Mouse (Mus musculus) thymus, adult 2 months (tissue): ENCODE data around the gene Ell2. TPM values are rescaled to one million over a fixed set of nuclear protein-coding genes. Genes with fewer than 3 reads are reported as not detected.

ENCODE experiments used
- DNase-seq: peaks from one replicate; pipeline ENCODE4 v3.0.0; 2021
- H3K27ac ChIP-seq: fragments of 200-500 bp; 2 replicates; pipeline ENCODE4 v1.5.1; 2012; ENCODE audit warnings: low read length, control low read depth; ENCODE audit not compliant: control insufficient read depth, insufficient read depth
- H3K27me3 ChIP-seq: fragments of 200-500 bp; 2 replicates; pipeline ENCODE4 v1.6.1; 2012; ENCODE audit warnings: mild to moderate bottlenecking, low read length, moderate library complexity, mixed read lengths; ENCODE audit not compliant: control insufficient read depth, insufficient read depth
- H3K36me3 ChIP-seq: fragments of 200-500 bp; 2 replicates; pipeline ENCODE4 v1.6.1; 2012; ENCODE audit warnings: mild to moderate bottlenecking, low read length, moderate library complexity; ENCODE audit not compliant: control insufficient read depth, insufficient read depth
- H3K4me1 ChIP-seq: fragments of 200-500 bp; replicated peaks from 2 replicates; pipeline ENCODE4 v1.6.1; 2012; ENCODE audit warnings: low read length; ENCODE audit not compliant: control insufficient read depth, insufficient read depth
- H3K4me3 ChIP-seq: fragments of 200-500 bp; 2 replicates; pipeline ENCODE4 v1.5.1; 2012; ENCODE audit warnings: mild to moderate bottlenecking, low read length, control low read depth, moderate library complexity; ENCODE audit not compliant: control insufficient read depth, insufficient read depth
- CTCF ChIP-seq: fragments of 200-500 bp; IDR thresholded peaks from 2 replicates; pipeline ENCODE4 v1.5.1; 2012; ENCODE audit warnings: mild to moderate bottlenecking, control low read depth, low read length, moderate library complexity, borderline replicate concordance; ENCODE audit not compliant: control insufficient read depth, poor library complexity, insufficient read depth; ENCODE audit errors: extremely low read depth
- POLR2A ChIP-seq: fragments of 200-500 bp; IDR thresholded peaks from 2 replicates; pipeline ENCODE4 v1.6.1; 2012; ENCODE audit warnings: mild to moderate bottlenecking, low read length, control low read depth, moderate library complexity; ENCODE audit not compliant: control insufficient read depth, poor library complexity, insufficient read depth; ENCODE audit errors: extremely low read depth
- WGBS: fragments of 180-500 bp; shearing (Covaris S2); methylation state at CpG from one replicate; pipeline ENCODE4 v1.1.7; 2018; 5-methylcytosine and 5-hydroxymethylcytosine counted together
- polyA plus RNA-seq: library from polyadenylated mRNA; depleted of rRNA; stranded (reverse); fragments of >200 nt; gene quantifications from 2 replicates; pipeline ENCODE4 v1.2.3, GENCODE M21; 2012

The Ell2 gene
- polyA plus RNA-seq, 1 experiment = 2.2 TPM

DNA sequence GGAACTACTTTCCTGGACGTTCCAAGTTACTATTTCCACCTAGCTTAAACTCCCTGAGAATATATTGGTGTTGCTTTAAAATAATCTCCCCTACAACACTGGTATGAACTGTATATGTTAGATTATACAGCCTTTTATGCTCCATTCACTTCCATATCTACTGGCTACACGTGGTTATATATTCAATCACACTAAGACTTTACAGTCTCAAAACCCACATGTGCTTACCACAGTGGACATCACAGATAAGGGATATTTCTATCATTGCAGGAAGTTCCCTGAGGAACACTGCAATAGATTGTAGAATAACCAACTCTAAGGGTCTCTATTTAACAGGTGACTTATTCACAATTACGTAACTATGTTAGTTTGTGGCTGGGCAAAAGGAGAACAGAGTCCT, 40.7 kb downstream of the Ell2 start:
- WGBS = 78% methylated on average over 3 of the region's 3 CpGs
- DNase-seq = no peak
- H3K27me3 ChIP-seq = no peaks in the 10 kb centered on the region
- TF ChIP-seq CTCF (no peak), POLR2A (no peak)
- H3K36me3 ChIP-seq = no peaks in the 10 kb centered on the region
- no peak overlapping the region for H3K4me3 ChIP-seq
- no peak overlapping the region for H3K27ac ChIP-seq
- H3K4me1 ChIP-seq = no peaks in the 10 kb centered on the region

- Histone ChIP-seq H3K27me3 (no peaks in the 10 kb centered on the region), H3K4me1 (no peaks in the 10 kb centered on the region), H3K27ac (no peak overlapping the region), H3K36me3 (no peaks in the 10 kb centered on the region), H3K4me3 (no peak overlapping the region)
- TF ChIP-seq CTCF (no peak), POLR2A (no peak)
- DNase-seq = no peak
- 94% methylated on average over 7 of the region's 7 CpGs for WGBS
These were observed 42.1 kb downstream of the Ell2 start for GRCm38 (mm10) chr13:75748685-75749084.

- Histone ChIP-seq H3K27ac (no peak overlapping the region), H3K27me3 (no peaks in the 10 kb centered on the region), H3K4me3 (no peak overlapping the region), H3K36me3 (no peaks in the 10 kb centered on the region), H3K4me1 (no peaks in the 10 kb centered on the region)
- 89% methylated on average over 2 of the region's 2 CpGs for WGBS
- DNase-seq = no peak
- no peak for TF ChIP-seq CTCF
- no peak for TF ChIP-seq POLR2A
These were observed 44.2 kb downstream of the Ell2 start for GRCm38 (mm10) chr13:75750785-75751184.

DNA sequence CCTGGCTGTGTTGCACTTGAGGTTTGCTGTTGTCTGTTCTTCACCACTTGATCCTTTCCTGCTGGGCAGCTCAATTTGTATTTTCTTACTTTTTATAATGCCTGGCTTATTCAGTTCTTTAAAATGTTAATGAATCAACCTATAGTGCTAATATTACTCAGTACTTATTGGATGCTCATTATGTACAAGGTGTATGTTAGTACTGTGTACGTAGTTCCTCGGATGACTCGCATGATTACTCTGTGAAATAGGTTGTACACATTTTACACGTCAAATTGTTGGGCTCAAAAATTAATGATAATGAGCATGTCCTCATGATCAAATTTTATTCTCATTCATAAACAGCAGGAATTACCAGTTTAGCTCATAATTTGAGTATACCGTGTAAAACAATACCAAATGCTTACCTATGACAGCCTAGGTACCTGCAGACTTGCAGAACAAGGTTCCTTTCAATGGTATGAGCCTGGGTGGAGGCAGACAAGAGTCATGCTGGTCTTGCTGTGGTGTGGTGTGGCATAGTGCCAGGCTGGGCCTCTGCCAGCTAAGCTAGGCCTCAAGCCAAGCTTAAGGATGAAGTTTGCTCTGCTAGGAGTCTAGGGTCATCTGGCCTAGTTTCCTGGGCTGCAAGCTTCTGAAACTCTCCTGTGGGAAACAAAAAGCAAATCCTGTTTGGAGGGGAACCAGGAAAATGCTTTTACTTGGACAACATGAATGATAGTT, 45.8 kb downstream of the Ell2 start:
- TF ChIP-seq POLR2A (no peak), CTCF (no peak)
- Histone ChIP-seq H3K4me1 (no peaks in the 10 kb centered on the region), H3K36me3 (no peaks in the 10 kb centered on the region), H3K27ac (no peak overlapping the region), H3K27me3 (no peaks in the 10 kb centered on the region), H3K4me3 (no peak overlapping the region)
- DNase-seq = no peak
- 87% methylated on average over 5 of the region's 5 CpGs for WGBS

GRCm38 (mm10) chr13:75754398-75754797, 47.8 kb downstream of the Ell2 start:
- Histone ChIP-seq H3K27ac (no peak overlapping the region), H3K36me3 (no peaks in the 10 kb centered on the region), H3K4me3 (no peak overlapping the region), H3K27me3 (no peaks in the 10 kb centered on the region), H3K4me1 (no peaks in the 10 kb centered on the region)
- whole genome bisulfite sequencing = 97% methylated on average over 5 of the region's 5 CpGs
- no peak for TF ChIP-seq CTCF
- no peak for TF ChIP-seq POLR2A
- no peak for DNase-seq

DNA sequence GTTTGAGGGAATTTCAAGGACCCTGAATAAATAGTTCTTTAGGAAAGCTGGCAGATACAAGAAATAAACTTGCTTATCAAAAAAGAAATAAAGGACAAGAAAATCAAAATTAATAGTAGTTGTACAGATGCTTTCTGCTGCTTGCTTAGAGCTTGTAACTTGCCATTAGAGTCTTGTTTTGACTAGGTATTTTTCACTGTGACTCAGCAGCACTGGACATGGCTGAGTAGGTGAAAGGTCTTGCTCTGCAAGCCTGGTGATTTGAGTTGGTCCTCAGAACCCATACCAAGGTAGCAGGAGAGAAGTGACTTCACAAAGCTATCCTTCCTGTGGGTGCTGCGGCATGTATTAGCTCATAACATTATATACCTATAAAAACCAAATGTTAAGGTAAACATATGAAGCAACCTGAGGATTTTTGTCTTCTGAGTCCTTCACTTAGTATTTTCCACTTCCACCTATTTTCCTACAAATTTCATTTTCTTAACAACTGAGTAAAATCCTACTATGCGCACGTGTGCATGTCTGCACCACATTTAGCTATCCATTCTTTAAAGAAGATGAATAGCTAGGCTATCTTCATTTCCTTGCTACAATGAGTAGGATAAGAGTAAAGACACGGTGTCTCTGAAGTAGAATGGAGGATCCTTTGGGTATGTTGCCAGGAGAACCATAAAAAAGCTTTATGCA, 54.4 kb downstream of the Ell2 start:
- TF ChIP-seq POLR2A = no peak
- no peak for TF ChIP-seq CTCF
- Histone ChIP-seq H3K27me3 (no peaks in the 10 kb centered on the region), H3K4me3 (no peak overlapping the region), H3K27ac (no peak overlapping the region), H3K36me3 (no peaks in the 10 kb centered on the region), H3K4me1 (no peaks in the 10 kb centered on the region)
- WGBS = 97% methylated on average over 4 of the region's 4 CpGs
- no peak for DNase-seq

- H3K27ac ChIP-seq = no peak overlapping the region
- H3K27me3 ChIP-seq = no peaks in the 10 kb centered on the region
- no peak overlapping the region for H3K4me3 ChIP-seq
- H3K36me3 ChIP-seq = no peaks in the 10 kb centered on the region
- WGBS = 74% methylated on average over 4 of the region's 4 CpGs
- H3K4me1 ChIP-seq = no peaks in the 10 kb centered on the region
- TF ChIP-seq POLR2A (no peak), CTCF (no peak)
- DNase-seq = no peak
These were observed 56.2 kb downstream of the Ell2 start for GRCm38 (mm10) chr13:75762759-75763158.

GRCm38 (mm10) chr13:75763280-75763679, 56.7 kb downstream of the Ell2 start:
- 71% methylated on average over 3 of the region's 3 CpGs for WGBS
- Histone ChIP-seq H3K4me1 (no peaks in the 10 kb centered on the region), H3K27ac (no peak overlapping the region), H3K27me3 (no peaks in the 10 kb centered on the region), H3K4me3 (no peak overlapping the region), H3K36me3 (no peaks in the 10 kb centered on the region)
- TF ChIP-seq CTCF (no peak), POLR2A (no peak)
- DNase-seq = no peak
